Comparison of ENCODE assay signal across 18 mouse cellular contexts in genomic region chr5:144804181-144804580, GRCm38 (mm10). TPM values are rescaled to one million over a fixed set of nuclear protein-coding genes. Genes with fewer than 3 reads are reported as not detected.
DNase-seq lines count a peak whose midpoint lies in the region; ATAC-seq and TF ChIP-seq lines count a peak whose summit lies in the region.
"Had no signal": no experiment of that assay in that cellular context is flagged by ENCODE, and none has a peak within 500 bp of the region (broad histone marks: within the 10 kb centered on the region; RNA-seq: fewer than 3 reads in every experiment).

No protein-coding gene starts in this region.

- no peak for TF ChIP-seq EP300 in liver, postnatal 0 days (IDR thresholded peaks at IDR 0.05; ENCODE audit: low read depth)
- TF ChIP-seq EP300 in heart, postnatal 0 days (IDR thresholded peaks at IDR 0.05; ENCODE audit: low read depth) = no peak

- no peak overlapping the region for H3K27ac ChIP-seq in liver, adult 2 months (replicated peaks; ENCODE audit: insufficient read depth, low read depth, low read length)
- no peak overlapping the region for H3K27ac ChIP-seq in liver, postnatal 0 days (ENCODE audit: low read depth)
- H3K27ac ChIP-seq in heart, postnatal 0 days (ENCODE audit: low read depth) = no peak overlapping the region
- H3K27ac ChIP-seq: embryonic facial prominence, embryonic 12.5 days; heart, adult 2 months; hindbrain, embryonic 15.5 days had no signal

- WGBS in liver, adult 2 months = 66% methylated on average over 7 of the region's 7 CpGs
- 76% methylated on average over 7 of the region's 7 CpGs for WGBS in liver, postnatal 0 days (ENCODE audit: insufficient replicate concordance)
- 46% methylated on average over 7 of the region's 7 CpGs for WGBS in heart, postnatal 0 days

- H3K27me3 ChIP-seq in liver, adult 2 months (ENCODE audit: control insufficient read depth, insufficient read depth, low read length) = no peaks in the 10 kb centered on the region
- no peaks in the 10 kb centered on the region for H3K27me3 ChIP-seq in liver, postnatal 0 days (ENCODE audit: insufficient read depth, low read length)
- no peaks in the 10 kb centered on the region for H3K27me3 ChIP-seq in heart, postnatal 0 days (ENCODE audit: control insufficient read depth, insufficient read depth, low read length)
- H3K27me3 ChIP-seq: embryonic facial prominence, embryonic 12.5 days; hindbrain, embryonic 15.5 days had no signal

- H3K4me1 ChIP-seq in liver, adult 2 months (ENCODE audit: control insufficient read depth, insufficient read depth, low read length) = no peaks in the 10 kb centered on the region
- no peaks in the 10 kb centered on the region for H3K4me1 ChIP-seq in liver, postnatal 0 days (ENCODE audit: insufficient read depth)
- H3K4me1 ChIP-seq in heart, postnatal 0 days (ENCODE audit: control insufficient read depth, insufficient read depth) = no peaks in the 10 kb centered on the region
- H3K4me1 ChIP-seq: embryonic facial prominence, embryonic 12.5 days; hindbrain, embryonic 15.5 days had no signal

- H3K9me3 ChIP-seq in liver, postnatal 0 days (ENCODE audit: low read length) = no peaks in the 10 kb centered on the region
- H3K9me3 ChIP-seq in heart, postnatal 0 days (replicated peaks; ENCODE audit: control insufficient read depth, low read length) = no peaks in the 10 kb centered on the region
- H3K9me3 ChIP-seq: embryonic facial prominence, embryonic 12.5 days; hindbrain, embryonic 15.5 days had no signal

- H3K4me2 ChIP-seq in liver, postnatal 0 days (ENCODE audit: low read depth, low read length) = no peak overlapping the region
- H3K4me2 ChIP-seq in heart, postnatal 0 days (ENCODE audit: low read depth, low read length) = no peak overlapping the region
- H3K4me2 ChIP-seq: embryonic facial prominence, embryonic 12.5 days; hindbrain, embryonic 15.5 days had no signal

- intact Hi-C loops in heart, postnatal 25 days (cut with DNase I) = no loop called here

- no peak for TF ChIP-seq POLR2A in liver, adult 2 months (IDR thresholded peaks at IDR 0.05; ENCODE audit: extremely low read depth, insufficient read depth, low read length)

- H3K4me3 ChIP-seq in liver, adult 2 months (ENCODE audit: insufficient read depth, low read depth, low read length) = no peak overlapping the region
- H3K4me3 ChIP-seq in liver, postnatal 0 days (ENCODE audit: low read depth, low read length) = no peak overlapping the region
- no peak overlapping the region for H3K4me3 ChIP-seq in heart, postnatal 0 days (ENCODE audit: low read depth, low read length)
- H3K4me3 ChIP-seq: embryonic facial prominence, embryonic 12.5 days; heart, adult 2 months; hindbrain, embryonic 15.5 days had no signal

- H3K36me3 ChIP-seq in liver, adult 2 months (ENCODE audit: control insufficient read depth, insufficient read depth, low read length) = peaks cover 50% of the 10 kb centered on the region; the same call in 1 of the 2 replicates
- peaks cover 82% of the 10 kb centered on the region for H3K36me3 ChIP-seq in liver, postnatal 0 days (replicated peaks; ENCODE audit: insufficient read depth, low read length)
- H3K36me3 ChIP-seq in heart, postnatal 0 days (replicated peaks; ENCODE audit: control insufficient read depth, insufficient read depth, low read length) = peaks cover 98% of the 10 kb centered on the region

- H3K9ac ChIP-seq in liver, adult 2 months (ENCODE audit: low read depth, low read length) = no peak overlapping the region
- H3K9ac ChIP-seq in liver, postnatal 0 days (replicated peaks) = no peak overlapping the region
- H3K9ac ChIP-seq in heart, postnatal 0 days (replicated peaks; ENCODE audit: low read depth, low read length) = no peak overlapping the region
- H3K9ac ChIP-seq: embryonic facial prominence, embryonic 12.5 days; hindbrain, embryonic 15.5 days had no signal

- H3K79me2 ChIP-seq in liver, adult 2 months (ENCODE audit: control insufficient read depth, insufficient read depth, low read length) = no peaks in the 10 kb centered on the region

- peak; percentile 11 for DNase-seq in liver, adult 2 months (ENCODE audit: extremely low read depth, low read depth, low spot score)
- DNase-seq in liver, postnatal 0 days = no peak
- peak; percentile 51 for DNase-seq in heart, postnatal 0 days (ENCODE audit: low spot score)
- peak; percentile 6 for DNase-seq in heart, postnatal 25 days (ENCODE audit: low spot score)
- no peak for DNase-seq in layer of hippocampus, postnatal 10 days (ENCODE audit: low spot score in 2 of 2)
- no peak for DNase-seq in gastrocnemius, postnatal 25 days
- DNase-seq: adrenal gland, adult 8-10 months; adrenal gland, postnatal 36 days; cerebellum, adult 11 months; cerebellum, adult 9-10 months; cerebellum, postnatal 25 days; gastrocnemius, postnatal 36 days; kidney, adult 2 months had no signal

- no peak for ATAC-seq in liver, postnatal 0 days
- ATAC-seq in heart, postnatal 0 days (ENCODE audit: insufficient read depth, low read depth) = peak; percentile 65
- ATAC-seq: forebrain, embryonic 16.5 days; intestine, embryonic 16.5 days had no signal

- no peak for TF ChIP-seq CTCF in liver, adult 2 months (IDR thresholded peaks at IDR 0.05; ENCODE audit: low read depth, low read length)
- TF ChIP-seq CTCF in liver, postnatal 0 days (IDR thresholded peaks at IDR 0.05; ENCODE audit: low read depth) = no peak
- TF ChIP-seq CTCF in heart, postnatal 0 days (IDR thresholded peaks at IDR 0.05; ENCODE audit: low read depth) = no peak

RNA-seq across cellular contexts. Expression of gene Trrap, which starts 36.6 kb away (rescaled TPM):
- 19.8 and 28.7 TPM in 2 replicates for total RNA-seq in liver, adult 2 months (2014; rRNA removed)
- polyA plus RNA-seq in liver, adult 2 months (2012; rRNA removed) = 24.2 and 33.9 TPM in 2 replicates
- 11.7 and 12.3 TPM in 2 replicates for polyA plus RNA-seq in liver, postnatal 0 days (2015; fragmentation: Nextera tagmentation; extraction: Ambion mirVana)
- total RNA-seq in heart, postnatal 0 days (2014; rRNA removed; ENCODE audit: low replicate concordance) = 73.2 and 85.0 TPM in 2 replicates
- 23.2 and 24.6 TPM in 2 replicates for polyA plus RNA-seq in heart, postnatal 0 days (2015; fragmentation: Nextera tagmentation; extraction: Ambion mirVana)
- total RNA-seq in heart, postnatal 25 days (2021) = 10 to 100 TPM; 39.4 to 43.0 TPM
- total RNA-seq in layer of hippocampus, postnatal 10 days (2021) = 100 to 1,000 TPM; 149 to 169 TPM
- 10 to 100 TPM; 27.1 to 29.1 TPM for total RNA-seq in gastrocnemius, postnatal 25 days (2021)

RNA-seq across cellular contexts. Expression of gene Tmem130, which starts 42.6 kb away (rescaled TPM):
- total RNA-seq in liver, adult 2 months (2014; rRNA removed) = not detected in 2 replicates
- polyA plus RNA-seq in liver, adult 2 months (2012; rRNA removed) = 0.04 TPM in 1 of 2 replicates, not detected in the other
- polyA plus RNA-seq in liver, postnatal 0 days (2015; fragmentation: Nextera tagmentation; extraction: Ambion mirVana) = 0.09 and 0.12 TPM in 2 replicates
- 0.53 and 2.2 TPM in 2 replicates for total RNA-seq in heart, postnatal 0 days (2014; rRNA removed; ENCODE audit: low replicate concordance)
- polyA plus RNA-seq in heart, postnatal 0 days (2015; fragmentation: Nextera tagmentation; extraction: Ambion mirVana) = 0.36 and 0.44 TPM in 2 replicates
- under 1 TPM; 0.21 to 0.36 TPM for total RNA-seq in heart, postnatal 25 days (2021)
- total RNA-seq in layer of hippocampus, postnatal 10 days (2021) = 100 to 1,000 TPM; 168 to 176 TPM
- not detected for total RNA-seq in gastrocnemius, postnatal 25 days (2021)
- total RNA-seq: gastrocnemius, postnatal 36 days had no signal

Comparison
In these comparisons a context has a peak if more than half of its experiments do, and no peak if none do; other contexts are left out.
1. DNase-seq: peak in liver, adult 2 months (single experiment), heart, postnatal 0 days (single experiment) and heart, postnatal 25 days (single experiment); none in liver, postnatal 0 days (single experiment), layer of hippocampus, postnatal 10 days (0 of 2) and gastrocnemius, postnatal 25 days (single experiment).
2. RNA of gene Tmem130, which starts 42.6 kb away (total RNA-seq): 168 to 176 TPM in layer of hippocampus, postnatal 10 days; 0.53 to 2.2 TPM in heart, postnatal 0 days, 0.21 to 0.36 TPM in heart, postnatal 25 days, not detected in liver, adult 2 months and not detected in gastrocnemius, postnatal 25 days; every median in the first group is over 10 times any median in the second.